7 mouse cellular contexts compared by ENCODE assay signal in genomic region chr6:39462621-39463538, GRCm38 (mm10). TPM values are rescaled to one million over a fixed set of nuclear protein-coding genes. Genes with fewer than 3 reads are reported as not detected.
DNase-seq lines count a peak whose midpoint lies in the region; ATAC-seq lines count a peak whose summit lies in the region.

No protein-coding gene starts in this region.

- H3K4me1 ChIP-seq in intestine, embryonic 16.5 days (ENCODE audit: control insufficient read depth, insufficient read depth, low read length), result no peaks in the 10 kb centered on the region
- no peaks in the 10 kb centered on the region for H3K4me1 ChIP-seq in midbrain, embryonic 12.5 days

- peaks cover 4% of the 10 kb centered on the region for H3K36me3 ChIP-seq in intestine, embryonic 16.5 days (ENCODE audit: control insufficient read depth, insufficient read depth, low read length)
- H3K36me3 ChIP-seq in midbrain, embryonic 12.5 days, result peaks cover 57% of the 10 kb centered on the region

- no peaks in the 10 kb centered on the region for H3K27me3 ChIP-seq in intestine, embryonic 16.5 days (replicated peaks; ENCODE audit: control insufficient read depth, insufficient read depth, low read length)
- no peaks in the 10 kb centered on the region for H3K27me3 ChIP-seq in midbrain, embryonic 12.5 days

- intact Hi-C loops in left cerebral cortex, postnatal 36 days (cut with DNase I), result no loop called here

- H3K27ac ChIP-seq in intestine, embryonic 16.5 days (ENCODE audit: low read length), result no peak overlapping the region
- H3K27ac ChIP-seq in midbrain, embryonic 12.5 days (replicated peaks), result no peak overlapping the region

- no peak overlapping the region for H3K9ac ChIP-seq in intestine, embryonic 16.5 days (ENCODE audit: low read depth, low read length)
- H3K9ac ChIP-seq in midbrain, embryonic 12.5 days (replicated peaks), result no peak overlapping the region

- peak overlapping the region; percentile 41 for H3K4me2 ChIP-seq in intestine, embryonic 16.5 days (ENCODE audit: low read depth, low read length)
- no peak overlapping the region for H3K4me2 ChIP-seq in midbrain, embryonic 12.5 days (replicated peaks)

- WGBS in intestine, embryonic 16.5 days, result 50% methylated on average over 16 of the region's 16 CpGs
- 49% methylated on average over 16 of the region's 16 CpGs for WGBS in midbrain, embryonic 12.5 days

- peaks cover 6% of the 10 kb centered on the region; the same call in 1 of the 2 replicates for H3K9me3 ChIP-seq in intestine, embryonic 16.5 days (ENCODE audit: control insufficient read depth, low read length)
- no peaks in the 10 kb centered on the region for H3K9me3 ChIP-seq in midbrain, embryonic 12.5 days

- 0 out of 2 replicates have a peak overlapping the region, but pooled peaks have one; percentile 3 for H3K4me3 ChIP-seq in intestine, embryonic 16.5 days (ENCODE audit: low read length)
- no peak overlapping the region for H3K4me3 ChIP-seq in midbrain, embryonic 12.5 days

- DNase-seq in adrenal gland, adult 8-10 months, result peak; percentile 45
- DNase-seq in embryo, embryonic 11 days, result peak; percentile 89
- DNase-seq in left cerebral cortex, postnatal 36 days (ENCODE audit: low spot score in 2 of 2), result peak; percentile 71 to 73
- DNase-seq in right cerebral cortex, postnatal 4 days, result peak; percentile 90

- ATAC-seq in granulocyte monocyte progenitor cell, adult 5-6 weeks (replicated peaks; ENCODE audit: poor library complexity, severe bottlenecking), result peak; percentile 97
- peak; percentile 69 for ATAC-seq in intestine, embryonic 16.5 days
- ATAC-seq in midbrain, embryonic 12.5 days (ENCODE audit: low FRiP score, low read depth), result peak; percentile 66; the same call in 1 of the 2 replicates

RNA-seq across cellular contexts. Expression of gene Mkrn1, which starts 42.6 kb away (rescaled TPM):
- total RNA-seq in adrenal gland, adult 8-10 months (2022), result 10 to 100 TPM; 69.0 to 90.4 (median 76.6) TPM
- 35.5 and 43.6 TPM in 2 replicates for total RNA-seq in granulocyte monocyte progenitor cell, adult 5-6 weeks (2014; fragmentation: Nextera tagmentation)
- 27.1 and 32.9 TPM in 2 replicates for total RNA-seq in granulocyte monocyte progenitor cell, adult 5-6 weeks (2017)
- 63.2 and 63.5 TPM in 2 replicates for polyA plus RNA-seq in intestine, embryonic 16.5 days (2015; fragmentation: Nextera tagmentation; extraction: Ambion mirVana)
- 100 to 1,000 TPM; 131 to 151 TPM for total RNA-seq in left cerebral cortex, postnatal 36 days (2021)
- 167 and 184 TPM in 2 replicates for polyA plus RNA-seq in midbrain, embryonic 12.5 days (2016; fragmentation: Nextera tagmentation; extraction: Ambion mirVana)
